Mouse (Mus musculus): ENCODE measurements at regions not wholly inside any gene's neighbourhood (a gene's known extent, or its start where the extent isn't known, plus 50 kb on each side); places are given as distances from the start of the nearest gene placed in this dataset.
A peak's percentile ranks its signal among the peaks of the same experiment; 100 is the strongest.
"Not testable (repeated sequence)": the region's sequence is repeated elsewhere in the genome, so short reads cannot be mapped to it uniquely, and the experiment has no call there.

DNA sequence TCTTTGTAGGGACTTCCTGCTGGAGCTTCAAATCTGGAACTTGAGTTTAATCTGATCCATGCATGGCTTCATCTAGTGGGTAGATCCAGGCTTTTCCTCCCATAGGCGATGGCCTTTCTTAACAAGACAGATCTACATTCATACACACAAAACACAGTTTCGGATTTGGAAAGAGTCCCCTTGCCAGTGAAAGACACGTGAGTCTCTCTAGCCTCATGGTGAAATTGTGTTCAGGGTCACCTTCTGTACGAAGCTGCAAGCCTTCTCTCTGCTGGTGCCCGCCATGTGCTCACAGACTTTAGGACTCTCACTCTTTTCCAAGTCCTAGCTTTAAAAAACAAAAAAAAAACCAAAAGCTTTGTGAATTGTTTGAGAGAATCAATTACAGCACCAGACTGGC is 51.4 kb upstream of the Dlx2 start:
- no peak for DNase-seq

DNA sequence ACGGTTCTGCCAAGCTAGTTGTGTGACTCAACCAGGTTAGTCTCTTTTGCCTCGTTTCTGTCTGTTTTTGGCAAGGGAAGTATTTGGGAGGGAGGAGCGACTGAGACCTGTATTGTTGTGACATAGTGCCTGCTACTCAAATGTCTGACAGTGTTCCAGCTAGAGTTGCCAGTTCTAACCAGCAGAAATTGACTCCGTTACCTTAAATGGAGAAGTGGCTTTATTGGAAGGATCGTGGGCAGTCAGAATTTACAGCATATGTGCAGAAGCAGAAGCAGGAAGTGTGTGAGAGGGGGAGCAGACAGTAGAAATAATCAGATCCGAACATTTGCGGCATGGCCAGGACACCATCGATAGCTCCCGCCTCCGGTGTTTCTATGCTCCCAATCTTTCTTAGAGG is 51.8 kb upstream of the Dlx2 start:
- no peak for DNase-seq

DNA sequence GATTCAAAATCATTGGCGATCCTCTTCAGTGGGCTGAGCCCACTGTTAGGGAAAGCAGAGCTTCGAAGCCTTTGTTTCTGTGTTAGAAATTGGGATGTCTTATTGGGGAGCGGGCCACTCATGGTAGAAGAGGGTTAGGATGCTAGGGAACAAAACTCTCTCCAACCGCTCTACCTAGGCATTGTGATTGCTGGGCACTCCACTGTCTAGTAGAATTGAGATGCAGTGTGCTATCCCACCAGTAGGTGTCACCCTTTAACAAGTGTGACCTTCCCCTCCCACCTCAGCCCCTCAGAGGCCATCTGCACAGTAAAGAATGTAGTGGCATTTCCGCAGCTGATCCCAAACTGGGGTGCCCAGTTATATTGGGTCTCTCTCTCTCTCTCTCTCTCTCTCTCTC is 52.2 kb upstream of the Dlx2 start:
- DNase-seq: peak; percentile 94

DNA sequence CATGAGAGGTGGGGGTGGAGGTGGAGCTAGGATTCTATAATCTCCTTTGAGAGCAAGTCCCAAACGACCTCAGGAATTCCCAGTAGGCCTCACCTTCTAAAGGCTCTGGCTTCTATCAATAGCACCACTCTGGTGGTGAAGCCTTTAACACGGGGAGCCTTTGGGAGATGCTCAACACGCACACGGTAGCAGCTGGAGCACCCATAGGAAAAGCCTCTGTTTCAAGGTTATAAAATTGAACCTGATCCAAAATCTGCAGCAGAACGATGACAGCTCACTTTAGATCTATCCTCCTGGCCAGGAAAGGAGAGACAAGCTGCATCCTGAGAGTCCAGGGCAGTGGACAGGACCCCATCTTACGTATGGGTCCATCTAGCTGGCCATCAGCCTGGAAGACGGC is 53.7 kb upstream of the Dlx2 start:
- DNase-seq: no peak

DNA sequence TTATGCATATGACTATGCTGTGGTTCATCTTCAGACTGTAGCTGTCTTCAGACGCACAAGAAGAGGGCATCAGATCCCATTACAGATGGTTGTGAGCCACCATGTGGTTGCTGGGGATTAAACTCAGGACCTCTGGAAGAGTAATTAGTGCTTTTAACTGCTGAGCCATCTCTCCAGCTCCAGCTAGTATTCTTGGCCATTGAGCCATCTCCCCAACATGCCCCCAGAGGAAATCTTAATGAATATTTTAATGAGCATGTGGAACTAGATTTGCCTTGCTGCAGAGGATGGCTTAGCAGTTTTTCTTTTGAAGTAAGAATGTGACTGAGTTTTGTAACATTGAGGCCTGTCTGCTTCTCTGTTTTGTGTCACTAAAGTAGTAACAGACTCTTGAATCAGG is 54.4 kb upstream of the Dlx2 start:
- no peak for DNase-seq

DNA sequence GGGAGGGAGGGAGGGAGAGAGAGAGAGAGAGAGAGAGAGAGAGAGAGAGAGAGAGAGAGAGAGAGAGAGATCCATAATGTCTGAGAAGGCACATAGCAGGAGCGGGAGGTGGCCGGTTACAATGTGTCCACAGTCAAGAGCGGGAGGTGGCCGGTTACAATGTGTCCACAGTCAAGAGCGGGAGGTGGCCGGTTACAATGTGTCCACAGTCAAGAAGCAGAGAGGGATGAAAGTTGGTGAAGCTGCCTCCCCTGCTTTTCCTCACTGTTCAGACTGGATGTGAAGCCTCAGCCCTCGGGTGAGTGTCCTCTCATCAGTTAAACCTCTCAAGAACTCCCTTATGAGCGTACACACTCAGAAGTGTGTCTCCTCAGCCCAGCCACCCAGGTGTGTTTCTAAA is 57.2 kb upstream of the Dlx2 start:
- DNase-seq: not testable (repeated sequence)

DNA sequence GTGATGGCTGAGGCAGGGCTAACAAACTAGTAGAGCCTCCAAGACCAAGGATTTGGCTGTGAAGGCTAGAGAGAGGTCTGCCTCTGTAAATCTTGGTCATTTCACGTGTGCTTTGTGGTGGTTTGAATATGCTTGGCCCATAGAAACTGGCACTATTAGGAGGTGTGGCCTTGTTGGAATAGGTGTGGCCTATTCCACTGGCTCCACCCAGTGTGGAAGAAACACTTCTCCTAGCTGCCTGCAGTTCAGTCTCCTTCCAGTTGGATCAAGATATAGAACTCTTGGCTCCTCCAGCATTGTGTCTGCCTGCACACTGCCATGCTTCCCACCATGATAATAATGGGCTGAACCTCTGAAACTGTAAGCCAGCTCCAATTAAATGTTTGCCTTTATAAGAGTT is 59.1 kb upstream of the Dlx2 start:
- no peak for DNase-seq

DNA sequence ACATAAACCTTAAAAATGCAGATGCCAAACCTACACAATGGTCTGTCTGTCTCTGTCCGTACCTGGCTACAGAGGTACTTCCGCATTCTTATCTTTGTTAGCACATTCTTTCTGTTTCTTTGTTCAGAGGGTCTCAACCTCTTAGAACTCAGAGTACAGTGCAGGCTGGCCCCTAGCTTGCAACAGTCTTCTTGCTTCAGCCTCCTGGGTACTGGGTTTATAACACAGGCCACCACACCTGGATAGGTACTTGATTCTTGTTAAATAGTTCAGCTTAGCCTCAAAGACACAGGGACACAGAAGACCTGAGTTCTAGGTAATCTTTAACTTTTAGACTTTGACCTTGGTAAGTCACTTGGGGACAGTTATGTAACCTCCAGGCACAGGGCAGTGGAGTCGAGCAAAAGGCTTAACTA is 60.5 kb upstream of the Dlx2 start:
- no peak for DNase-seq

DNA sequence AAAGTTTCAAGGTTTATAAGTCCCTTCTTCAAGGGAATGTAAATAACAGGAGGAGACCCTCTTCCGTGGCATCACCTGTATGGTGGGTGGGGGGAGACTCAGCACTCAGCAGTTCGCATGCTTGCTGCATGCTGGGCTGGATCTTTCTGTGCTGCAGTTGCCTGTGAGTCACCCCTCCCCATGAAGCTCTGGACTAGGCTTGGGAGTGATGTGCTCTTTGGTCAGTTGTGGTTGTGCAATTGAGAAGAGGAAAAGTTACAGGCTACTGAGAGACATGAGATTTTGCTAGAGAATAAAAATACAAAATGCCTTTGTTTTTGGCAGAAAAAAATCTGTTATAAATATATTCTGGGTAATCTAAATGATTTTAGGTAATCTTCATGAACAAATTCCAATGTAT is 66.7 kb upstream of the Dlx2 start:
- no peak for DNase-seq

DNA sequence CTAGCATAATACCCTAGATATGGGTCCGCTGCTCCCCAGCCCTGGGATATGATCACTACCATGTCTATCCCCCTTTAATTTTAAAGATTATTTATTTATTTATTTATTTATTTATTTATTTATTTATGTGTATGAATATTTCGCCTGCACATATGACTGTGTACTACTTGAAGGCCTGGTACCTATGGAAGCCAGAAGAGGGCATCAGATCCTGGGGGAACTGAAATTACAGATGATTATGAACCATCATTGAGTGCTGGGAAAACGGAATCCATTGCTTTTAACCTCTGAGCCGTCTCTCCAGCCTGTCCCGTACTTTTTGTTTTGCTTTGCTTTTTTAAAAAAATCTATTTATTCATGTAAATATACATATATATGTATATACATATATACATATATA is 70.0 kb upstream of the Dlx2 start:
- peak; percentile 12 for DNase-seq

DNA sequence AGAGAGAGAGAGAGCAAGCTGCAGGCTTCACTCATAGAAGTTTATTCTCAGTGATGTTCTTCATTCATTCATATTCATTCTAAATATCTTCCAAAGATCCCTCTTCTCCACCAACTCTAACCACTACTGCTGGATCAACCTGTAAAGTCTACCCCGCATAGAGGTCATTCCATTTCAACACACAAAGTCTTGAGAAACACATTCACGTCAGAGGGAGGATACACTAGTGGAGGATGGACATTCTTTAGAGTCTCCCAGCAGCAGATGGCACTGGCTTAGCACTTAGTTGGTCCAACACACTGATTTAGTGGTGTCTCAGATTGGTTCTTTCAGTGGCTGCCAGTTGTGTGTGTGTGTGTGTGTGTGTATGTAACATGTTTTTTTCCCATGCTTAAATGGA is 74.9 kb upstream of the Dlx2 start:
- DNase-seq: no peak

DNA sequence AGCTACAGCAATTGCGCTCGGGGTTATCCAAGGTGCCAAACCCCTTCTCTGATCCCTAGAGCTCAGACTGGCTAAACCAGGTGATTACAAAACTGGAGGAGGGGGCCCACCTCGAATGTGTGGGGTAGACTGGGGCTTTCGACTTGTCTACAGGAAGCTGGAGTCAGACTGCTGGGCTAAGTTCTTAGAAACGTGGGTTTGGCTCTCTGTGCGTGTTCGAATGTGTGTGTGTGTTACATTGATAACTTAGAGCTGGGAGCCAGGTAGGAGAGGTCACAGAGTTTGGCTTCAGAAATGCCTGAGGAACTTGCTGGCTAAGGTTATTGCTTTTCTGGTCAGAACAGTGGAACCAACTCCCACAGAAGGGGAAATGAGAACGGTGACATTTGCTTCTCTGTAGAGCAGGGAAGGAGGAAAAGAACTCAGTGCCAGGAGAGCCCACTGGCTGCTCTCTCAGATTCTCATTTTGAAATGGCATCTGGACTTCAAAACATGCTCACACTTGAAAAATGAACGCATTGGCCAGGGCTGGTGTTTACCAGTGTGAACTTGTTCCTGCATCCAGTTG is 76.1 kb upstream of the Dlx2 start:
- peak; percentile 19 for DNase-seq

DNA sequence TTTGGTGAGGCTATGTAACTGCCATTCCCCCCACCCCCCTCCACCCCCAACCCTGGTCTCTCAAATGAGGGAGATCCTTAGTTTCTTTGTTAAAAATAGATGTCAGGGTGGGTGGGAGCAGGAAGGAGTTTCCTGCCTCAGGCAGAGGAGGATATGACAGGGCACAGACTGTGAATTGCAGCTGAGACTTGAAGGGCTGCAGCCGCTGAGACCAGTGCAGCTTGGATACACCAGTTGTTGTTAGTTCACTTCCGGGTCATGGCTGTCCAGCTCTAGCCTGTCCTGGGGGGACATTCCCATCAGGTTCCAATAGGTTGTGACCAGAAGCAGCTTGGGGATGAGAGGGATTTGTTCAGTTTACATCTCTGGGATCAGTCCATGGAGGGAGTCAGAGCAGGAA is 76.6 kb upstream of the Dlx2 start:
- DNase-seq: no peak

DNA sequence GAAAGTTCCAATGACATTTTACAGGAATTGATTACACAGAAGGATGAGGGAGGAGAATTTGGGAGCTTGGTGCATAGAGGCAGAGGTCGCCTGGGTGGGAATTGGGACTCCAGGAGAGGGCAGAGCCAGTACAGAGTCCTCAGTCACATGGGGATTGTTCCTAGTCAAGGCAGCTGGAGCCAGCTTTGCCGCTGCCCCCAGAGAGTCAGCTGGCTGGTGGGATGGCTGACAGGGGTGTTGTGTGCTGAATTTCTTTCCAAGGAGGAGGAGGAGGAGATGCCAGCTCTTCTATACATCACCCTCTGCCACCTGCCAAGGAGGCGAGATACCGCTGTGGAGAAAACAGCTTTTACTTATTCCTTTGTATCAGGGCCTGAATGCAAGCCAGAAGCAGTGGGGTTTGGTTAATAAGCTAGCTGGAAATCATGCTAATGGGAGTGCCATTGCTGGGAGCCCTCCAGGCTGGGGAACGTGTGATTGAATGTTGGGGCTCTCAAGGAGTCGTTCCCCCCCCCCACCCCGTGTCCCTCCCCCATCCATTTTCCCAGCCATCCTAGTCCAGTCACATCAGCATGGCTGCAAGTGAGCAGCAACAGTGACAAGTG is 78.8 kb upstream of the Dlx2 start:
- DNase-seq: no peak

DNA sequence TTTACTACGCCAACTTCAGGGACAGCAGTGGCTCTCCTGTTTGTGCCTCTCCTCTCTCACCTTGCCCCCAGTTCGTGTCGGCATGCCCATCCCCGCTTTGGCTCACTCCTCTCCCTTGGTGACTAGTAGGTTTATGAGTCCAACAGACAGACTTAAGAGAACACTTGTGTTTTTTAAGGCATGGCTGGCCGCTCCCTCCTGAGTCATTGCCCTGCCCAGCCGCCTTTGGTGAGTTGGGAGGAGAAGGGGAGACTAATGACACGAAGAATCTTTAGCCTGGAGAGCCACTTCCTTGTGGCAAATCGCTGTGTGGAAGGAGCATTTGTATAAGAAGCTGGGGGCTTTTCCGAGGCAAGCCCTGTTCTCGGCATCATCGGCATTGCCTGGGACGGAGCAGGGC is 79.8 kb upstream of the Dlx2 start:
- DNase-seq: no peak

DNA sequence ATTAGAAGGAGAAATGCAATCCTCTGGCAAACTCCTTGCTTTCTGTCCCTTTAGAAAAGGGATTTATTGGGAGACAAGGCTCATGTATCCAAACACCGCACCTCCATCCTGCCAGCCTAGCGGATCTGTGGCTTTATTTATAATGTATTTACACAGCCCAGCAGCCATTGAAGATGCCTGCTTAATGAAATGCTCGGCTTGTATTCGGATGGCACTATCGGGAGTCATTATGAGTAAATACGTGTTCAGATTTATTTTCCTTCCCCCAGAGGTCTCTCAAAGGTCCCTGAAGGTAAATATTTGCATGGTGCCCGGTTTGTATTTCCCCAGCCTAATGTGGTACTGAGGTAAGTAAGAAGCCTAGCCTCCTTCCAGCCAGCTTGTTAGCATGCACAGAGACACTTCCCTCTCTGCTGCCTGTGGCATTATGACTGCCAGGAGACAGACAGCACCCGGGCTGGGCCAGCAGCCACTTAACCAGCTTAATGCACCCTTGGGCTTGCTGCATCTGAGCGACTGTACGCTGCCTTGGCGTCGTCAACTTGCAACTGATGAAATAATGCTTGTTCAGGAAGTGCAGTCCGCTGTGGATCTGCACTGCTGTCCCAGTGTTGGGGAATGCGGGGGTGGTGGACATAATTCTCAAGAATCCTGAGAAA is 80.7 kb upstream of the Dlx2 start:
- DNase-seq: no peak

DNA sequence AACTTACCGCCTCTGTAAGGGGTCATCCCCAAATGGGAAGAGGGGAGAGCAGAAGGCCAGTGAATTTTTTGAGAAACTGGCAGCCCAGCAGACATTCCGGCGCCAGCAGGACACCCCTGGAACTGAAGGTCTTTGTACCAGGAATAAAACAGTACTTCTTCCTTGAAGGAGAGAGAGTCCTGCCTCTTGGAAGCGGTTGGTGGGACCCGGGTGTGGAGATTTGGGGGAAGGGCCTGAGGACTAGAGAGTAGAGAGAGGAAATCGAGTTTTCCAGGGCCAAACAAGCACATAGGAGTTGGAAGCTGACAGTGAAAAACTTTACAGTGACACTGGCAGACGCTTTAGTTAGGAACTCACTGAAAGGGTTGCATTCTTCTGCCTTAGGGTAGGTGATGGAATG is 82.3 kb upstream of the Dlx2 start:
- no peak for DNase-seq

DNA sequence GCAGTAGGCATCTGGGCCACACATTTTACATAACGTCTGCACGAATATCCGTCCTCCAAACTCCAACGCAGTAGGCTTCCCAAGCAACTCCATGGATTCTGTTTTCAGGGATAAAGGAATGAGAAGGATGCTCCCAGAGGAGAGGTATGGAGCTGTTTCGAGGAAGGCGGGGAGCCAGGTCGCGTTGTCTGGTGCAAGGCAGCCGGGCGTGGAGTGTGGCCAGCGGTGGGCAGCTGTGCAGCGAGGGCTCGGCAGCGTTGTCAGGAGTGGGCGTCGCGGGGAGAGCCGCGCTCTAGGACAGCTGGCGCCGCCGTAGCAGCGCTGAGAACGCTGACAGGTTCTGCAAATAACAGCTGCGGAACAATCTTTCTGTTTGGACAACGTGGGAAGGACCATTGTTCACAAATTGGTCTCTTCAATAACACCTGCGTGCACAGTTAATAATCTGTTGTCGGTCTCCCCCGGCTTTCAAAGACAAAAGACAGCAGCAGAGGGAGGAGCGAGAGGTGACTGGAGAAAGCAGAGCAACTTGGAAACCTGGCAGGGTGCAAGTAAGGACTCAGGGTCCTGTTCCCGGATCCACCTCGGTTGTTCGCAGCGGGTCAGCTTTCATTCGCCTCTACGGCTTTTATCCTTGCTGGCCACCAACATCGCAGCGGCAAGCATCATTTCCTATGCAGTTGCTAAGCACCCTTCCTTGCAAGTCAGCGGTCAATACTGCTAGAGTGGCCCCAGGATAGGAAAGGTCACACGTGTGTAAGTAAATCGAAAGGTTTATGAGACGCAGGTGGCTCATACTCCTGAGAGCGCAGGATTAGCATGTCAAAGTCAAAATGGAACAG is 83.0 kb upstream of the Dlx2 start:
- no peak for DNase-seq

DNA sequence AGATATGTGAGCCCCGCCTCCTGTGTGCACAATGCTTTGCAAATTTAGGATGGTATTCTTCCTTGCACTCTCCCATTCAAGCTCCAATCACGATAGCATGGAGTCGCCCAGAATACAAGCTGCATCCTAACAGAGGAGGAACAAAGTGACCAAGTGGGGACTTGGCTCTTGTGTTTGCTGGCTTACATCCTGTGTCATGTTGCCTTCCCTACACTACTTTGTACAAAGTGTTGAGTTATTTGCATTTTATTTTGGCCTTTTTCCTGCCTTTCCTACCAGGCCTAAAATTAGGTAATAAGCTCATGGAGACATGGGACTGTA is 83.5 kb upstream of the Dlx2 start:
- no peak for DNase-seq

DNA sequence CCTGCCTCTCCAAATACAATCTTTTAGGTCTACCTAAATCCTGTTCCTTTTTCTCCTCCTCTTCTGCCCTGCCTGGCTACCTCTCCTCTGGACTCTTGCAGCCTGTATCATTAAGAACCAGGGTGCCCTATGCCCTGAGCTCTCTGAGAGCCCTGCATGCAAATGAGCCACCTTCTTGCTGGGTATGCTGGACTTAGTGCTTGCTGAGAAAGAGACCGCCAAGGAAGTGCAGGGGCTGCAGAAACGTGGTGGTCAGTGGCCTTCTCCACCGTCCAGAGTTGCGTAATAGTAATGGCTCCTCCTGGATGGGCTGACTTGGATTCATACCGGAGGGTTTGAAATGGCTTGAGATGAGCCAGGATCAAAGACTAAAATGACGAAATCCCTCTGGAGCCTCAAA is 86.9 kb upstream of the Dlx2 start:
- no peak for DNase-seq

DNA sequence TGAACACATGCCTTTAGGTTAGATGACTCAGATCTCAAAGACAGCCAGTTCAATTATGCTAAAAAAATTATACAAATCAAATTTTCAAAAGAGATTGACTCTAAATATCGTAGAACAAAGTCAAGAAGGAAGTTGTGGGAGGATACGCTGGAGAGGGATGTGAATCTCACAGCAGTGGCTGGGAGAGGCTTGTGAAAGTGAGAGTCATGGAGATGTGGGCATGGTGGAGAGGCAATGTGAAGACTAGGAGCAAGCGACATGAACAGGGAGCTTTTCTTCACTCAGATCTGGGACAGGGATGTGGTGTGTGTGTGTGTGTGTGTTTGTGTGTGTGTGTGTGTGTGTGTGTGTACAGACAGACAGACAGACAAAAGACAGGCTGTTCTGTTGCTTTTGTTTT is 87.9 kb upstream of the Dlx2 start:
- no peak for DNase-seq

DNA sequence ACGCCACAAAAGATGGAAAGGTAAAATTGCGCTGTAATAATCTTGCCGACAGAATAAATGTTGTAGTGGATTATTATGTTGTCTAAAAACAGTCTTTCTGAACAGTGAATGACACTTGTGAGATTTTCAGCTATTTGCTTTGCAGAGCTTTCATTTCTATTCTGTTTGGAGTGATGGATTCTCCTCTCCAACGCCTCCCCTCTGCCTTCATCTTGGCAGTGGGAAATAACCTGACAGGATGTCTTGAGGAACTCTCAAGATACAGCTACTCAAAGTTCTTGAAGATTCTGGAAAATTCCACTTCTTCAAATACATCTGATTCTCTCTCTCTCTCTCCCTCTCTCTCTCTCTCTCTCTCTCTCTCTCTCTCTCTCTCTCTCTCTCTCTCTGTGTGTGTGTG is 89.6 kb upstream of the Dlx2 start:
- no peak for DNase-seq

DNA sequence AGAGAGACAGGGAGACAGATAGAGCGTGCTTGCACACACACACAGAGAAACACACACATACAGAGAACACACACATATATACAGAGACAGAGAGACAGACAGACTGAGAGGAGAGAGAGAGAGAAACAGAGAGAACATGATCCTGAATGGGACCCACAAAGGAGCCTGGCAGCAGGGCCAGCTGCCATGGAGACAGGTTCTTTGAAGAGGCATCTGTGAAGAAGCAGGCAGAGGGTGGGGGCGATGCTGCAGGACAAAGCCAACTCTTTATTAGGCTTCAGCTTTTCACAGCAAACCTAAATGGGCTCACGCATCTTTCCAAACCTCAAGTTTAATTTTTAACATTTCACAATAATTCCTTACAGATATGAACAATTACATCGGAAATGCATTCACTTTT is 90.0 kb upstream of the Dlx2 start:
- no peak for DNase-seq

DNA sequence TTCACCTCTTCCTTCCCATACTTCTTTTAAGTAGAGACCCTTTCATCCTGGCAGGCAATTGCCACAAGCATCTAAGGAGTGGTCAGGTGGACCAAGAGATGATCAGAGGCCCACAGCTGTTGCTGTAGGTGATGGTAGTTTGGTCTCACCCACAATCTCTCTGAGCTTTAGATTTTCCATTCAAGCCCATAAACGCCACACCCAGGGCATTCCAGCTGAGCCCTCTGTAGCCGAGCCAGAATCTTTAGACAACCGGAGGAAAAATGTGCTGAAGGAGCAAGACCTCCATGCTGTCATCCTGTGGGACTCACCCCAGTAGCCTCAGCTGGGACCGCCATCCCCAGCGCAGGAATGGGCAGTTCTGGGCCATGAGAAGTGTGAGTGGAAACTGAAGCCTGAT is 93.7 kb upstream of the Dlx2 start:
- DNase-seq: no peak

Measured in thymus, postnatal 14 days (tissue).